Comparison of ENCODE assay signal across 8 mouse cellular contexts in genomic region chr9:52678179-52678838, GRCm38 (mm10). TPM values are rescaled to one million over a fixed set of nuclear protein-coding genes. Genes with fewer than 3 reads are reported as not detected.
DNase-seq lines count a peak whose midpoint lies in the region.

No protein-coding gene starts in this region.

- H3K27ac ChIP-seq in hindbrain, embryonic 10.5 days, result peak overlapping the region; percentile 71; the same call in 1 of the 2 replicates
- H3K27ac ChIP-seq in limb, embryonic 10.5 days, result no peak overlapping the region

- H3K4me1 ChIP-seq in hindbrain, embryonic 10.5 days (replicated peaks), result peaks cover 31% of the 10 kb centered on the region
- peaks cover 21% of the 10 kb centered on the region for H3K4me1 ChIP-seq in limb, embryonic 10.5 days

- WGBS in hindbrain, embryonic 10.5 days, result under 1% methylated on average over 28 of the region's 28 CpGs
- WGBS in limb, embryonic 10.5 days, result under 1% methylated on average over 28 of the region's 28 CpGs

- H3K36me3 ChIP-seq in hindbrain, embryonic 10.5 days, result no peaks in the 10 kb centered on the region
- no peaks in the 10 kb centered on the region for H3K36me3 ChIP-seq in limb, embryonic 10.5 days

- DNase-seq in layer of hippocampus, adult 11-12 months (ENCODE audit: low spot score), result peak; percentile 43
- DNase-seq in layer of hippocampus, adult 9-10 months (ENCODE audit: low spot score), result no peak
- DNase-seq in embryo, embryonic 11 days, result peak; percentile 43
- peak; percentile 38 for DNase-seq in hindbrain, embryonic 10.5 days (ENCODE audit: low spot score)
- peak; percentile 39 for DNase-seq in limb, embryonic 10.5 days (ENCODE audit: low spot score)
- DNase-seq in right cerebral cortex, adult 2 months (ENCODE audit: low spot score in 2 of 2), result peak; percentile 59 to 63
- DNase-seq in urinary bladder, postnatal 25 days (ENCODE audit: low spot score), result no peak
- DNase-seq in lung, adult 18-20 months, result no peak

- peak overlapping the region; percentile 62 for H3K4me3 ChIP-seq in hindbrain, embryonic 10.5 days
- H3K4me3 ChIP-seq in limb, embryonic 10.5 days, result peak overlapping the region; percentile 50

- no peaks in the 10 kb centered on the region for H3K9me3 ChIP-seq in hindbrain, embryonic 10.5 days
- no peaks in the 10 kb centered on the region for H3K9me3 ChIP-seq in limb, embryonic 10.5 days (replicated peaks)

- peaks cover 52% of the 10 kb centered on the region for H3K27me3 ChIP-seq in hindbrain, embryonic 10.5 days (ENCODE audit: insufficient read depth, poor library complexity, severe bottlenecking)
- peaks cover 51% of the 10 kb centered on the region for H3K27me3 ChIP-seq in limb, embryonic 10.5 days (ENCODE audit: low read depth, poor library complexity, severe bottlenecking)

RNA-seq across cellular contexts. Expression of gene AI593442, which starts 1.3 kb away (rescaled TPM):
- polyA plus RNA-seq in hindbrain, embryonic 10.5 days (2016; fragmentation: Nextera tagmentation; extraction: Ambion mirVana), result 1.2 and 3.2 TPM in 2 replicates
- 0.11 TPM in 1 of 2 replicates, not detected in the other for polyA plus RNA-seq in limb, embryonic 10.5 days (2016; fragmentation: Nextera tagmentation; extraction: Ambion mirVana)

Comparison
In these comparisons a context has a peak if more than half of its experiments do, and no peak if none do; other contexts are left out.
1. DNase-seq: peak in layer of hippocampus, adult 11-12 months (single experiment), embryo, embryonic 11 days (single experiment), hindbrain, embryonic 10.5 days (single experiment), limb, embryonic 10.5 days (single experiment) and right cerebral cortex, adult 2 months (2 of 2); none in layer of hippocampus, adult 9-10 months (single experiment), urinary bladder, postnatal 25 days (single experiment) and lung, adult 18-20 months (0 of 2).